In genomic region chr19:6375423-6376254, GRCm38 (mm10) we compare ENCODE assay signal across 9 mouse cellular contexts. TPM values are rescaled to one million over a fixed set of nuclear protein-coding genes. Genes with fewer than 3 reads are reported as not detected.
DNase-seq lines count a peak whose midpoint lies in the region; ATAC-seq lines count a peak whose summit lies in the region.
"Had no signal": no experiment of that assay in that cellular context is flagged by ENCODE, and none has a peak within 500 bp of the region (broad histone marks: within the 10 kb centered on the region; RNA-seq: fewer than 3 reads in every experiment).

No protein-coding gene starts in this region.

- peaks cover 6% of the 10 kb centered on the region; the same call in 1 of the 2 replicates for H3K4me1 ChIP-seq in heart, embryonic 11.5 days (ENCODE audit: control insufficient read depth, insufficient read depth, low read length)
- peaks cover 21% of the 10 kb centered on the region for H3K4me1 ChIP-seq in neural tube, embryonic 13.5 days (replicated peaks)
- H3K4me1 ChIP-seq in neural tube, embryonic 15.5 days: peaks cover 19% of the 10 kb centered on the region
- 0 out of 2 replicates have a peak, but pooled peaks cover 6% of the 10 kb centered on the region for H3K4me1 ChIP-seq in forebrain, embryonic 15.5 days
- no peaks in the 10 kb centered on the region for H3K4me1 ChIP-seq in neural tube, embryonic 14.5 days (ENCODE audit: control insufficient read depth, insufficient read depth, low read length)

- H3K9me3 ChIP-seq in heart, embryonic 11.5 days (replicated peaks; ENCODE audit: control insufficient read depth, low read length): no peaks in the 10 kb centered on the region
- H3K9me3 ChIP-seq in neural tube, embryonic 13.5 days: no peaks in the 10 kb centered on the region
- no peaks in the 10 kb centered on the region for H3K9me3 ChIP-seq in neural tube, embryonic 15.5 days (replicated peaks)
- no peaks in the 10 kb centered on the region for H3K9me3 ChIP-seq in forebrain, embryonic 15.5 days
- no peaks in the 10 kb centered on the region for H3K9me3 ChIP-seq in neural tube, embryonic 14.5 days (ENCODE audit: control insufficient read depth, low read length)

- 0 out of 2 replicates have a peak, but pooled peaks have one; percentile 41 for ATAC-seq in heart, embryonic 11.5 days (replicated peaks; ENCODE audit: insufficient number of reproducible peaks, low FRiP score, low TSS enrichment)
- ATAC-seq in neural tube, embryonic 13.5 days (ENCODE audit: low read depth): 0 out of 2 replicates have a peak, but pooled peaks have one; percentile 10
- no peak; the same call in 1 of the 2 replicates for ATAC-seq in neural tube, embryonic 15.5 days (ENCODE audit: low FRiP score)
- ATAC-seq in forebrain, embryonic 15.5 days (replicated peaks): 0 out of 2 replicates have a peak, but pooled peaks have one; percentile 17
- ATAC-seq in neural tube, embryonic 14.5 days (ENCODE audit: low read depth): 0 out of 2 replicates have a peak, but pooled peaks have one; percentile 29

- 93% methylated on average over 42 of the region's 42 CpGs for WGBS in heart, embryonic 11.5 days (ENCODE audit: insufficient replicate concordance)
- WGBS in neural tube, embryonic 13.5 days: 85% methylated on average over 36 of the region's 42 CpGs
- WGBS in neural tube, embryonic 15.5 days: 85% methylated on average over 42 of the region's 42 CpGs
- 92% methylated on average over 38 of the region's 42 CpGs for WGBS in forebrain, embryonic 15.5 days
- WGBS in neural tube, embryonic 14.5 days: 80% methylated on average over 38 of the region's 42 CpGs

- no peak overlapping the region for H3K27ac ChIP-seq in heart, embryonic 11.5 days (ENCODE audit: low read depth, low read length)
- H3K27ac ChIP-seq in neural tube, embryonic 13.5 days (replicated peaks): no peak overlapping the region
- no peak overlapping the region for H3K27ac ChIP-seq in neural tube, embryonic 15.5 days (replicated peaks)
- no peak overlapping the region for H3K27ac ChIP-seq in forebrain, embryonic 15.5 days (replicated peaks)
- H3K27ac ChIP-seq in neural tube, embryonic 14.5 days (ENCODE audit: low read depth, low read length): no peak overlapping the region
- H3K27ac ChIP-seq: liver, embryonic 14.5 days had no signal

- DNase-seq in heart, adult 9 months (ENCODE audit: low spot score in 2 of 2): no peak
- DNase-seq in lung, postnatal 25 days (ENCODE audit: low spot score): no peak
- no peak for DNase-seq in left cerebral cortex, adult 8-10 months (ENCODE audit: low spot score in 2 of 2)

- H3K4me2 ChIP-seq in heart, embryonic 11.5 days: no peak overlapping the region
- H3K4me2 ChIP-seq in neural tube, embryonic 13.5 days: no peak overlapping the region
- no peak overlapping the region for H3K4me2 ChIP-seq in neural tube, embryonic 15.5 days
- H3K4me2 ChIP-seq in forebrain, embryonic 15.5 days (replicated peaks): no peak overlapping the region
- H3K4me2 ChIP-seq in neural tube, embryonic 14.5 days (ENCODE audit: low read depth, low read length): no peak overlapping the region

- H3K4me3 ChIP-seq in heart, embryonic 11.5 days (ENCODE audit: low read depth, low read length): no peak overlapping the region
- no peak overlapping the region for H3K4me3 ChIP-seq in neural tube, embryonic 13.5 days
- no peak overlapping the region for H3K4me3 ChIP-seq in neural tube, embryonic 15.5 days (replicated peaks)
- H3K4me3 ChIP-seq in forebrain, embryonic 15.5 days: no peak overlapping the region
- H3K4me3 ChIP-seq in neural tube, embryonic 14.5 days (ENCODE audit: low read depth, low read length): no peak overlapping the region

- no peaks in the 10 kb centered on the region for H3K27me3 ChIP-seq in heart, embryonic 11.5 days (ENCODE audit: control insufficient read depth, insufficient read depth, low read length)
- H3K27me3 ChIP-seq in neural tube, embryonic 13.5 days: no peaks in the 10 kb centered on the region
- H3K27me3 ChIP-seq in neural tube, embryonic 15.5 days (replicated peaks): no peaks in the 10 kb centered on the region
- H3K27me3 ChIP-seq in forebrain, embryonic 15.5 days: no peaks in the 10 kb centered on the region
- no peaks in the 10 kb centered on the region for H3K27me3 ChIP-seq in neural tube, embryonic 14.5 days (ENCODE audit: control insufficient read depth, insufficient read depth, low read length)

- H3K9ac ChIP-seq in heart, embryonic 11.5 days (ENCODE audit: low read depth, low read length): no peak overlapping the region
- no peak overlapping the region for H3K9ac ChIP-seq in neural tube, embryonic 13.5 days
- H3K9ac ChIP-seq in neural tube, embryonic 15.5 days (replicated peaks): no peak overlapping the region
- H3K9ac ChIP-seq in forebrain, embryonic 15.5 days (replicated peaks): no peak overlapping the region
- H3K9ac ChIP-seq in neural tube, embryonic 14.5 days (replicated peaks; ENCODE audit: low read depth, low read length): no peak overlapping the region
- H3K9ac ChIP-seq: liver, embryonic 14.5 days had no signal

- H3K36me3 ChIP-seq in heart, embryonic 11.5 days (ENCODE audit: control insufficient read depth, insufficient read depth, low read length): peaks cover 69% of the 10 kb centered on the region
- peaks cover 91% of the 10 kb centered on the region for H3K36me3 ChIP-seq in neural tube, embryonic 13.5 days
- peaks cover 76% of the 10 kb centered on the region for H3K36me3 ChIP-seq in neural tube, embryonic 15.5 days
- H3K36me3 ChIP-seq in forebrain, embryonic 15.5 days: peaks cover 82% of the 10 kb centered on the region
- H3K36me3 ChIP-seq in neural tube, embryonic 14.5 days (ENCODE audit: control insufficient read depth, insufficient read depth, low read length): peaks cover 70% of the 10 kb centered on the region

RNA-seq across cellular contexts. Expression of gene Pygm, which starts 8.6 kb away (rescaled TPM):
- polyA plus RNA-seq in heart, embryonic 11.5 days (2014; fragmentation: Nextera tagmentation; extraction: Ambion mirVana): 149 and 178 TPM in 2 replicates
- polyA plus RNA-seq in neural tube, embryonic 13.5 days (2015; fragmentation: Nextera tagmentation; extraction: Ambion mirVana): 5.7 and 6.3 TPM in 2 replicates
- polyA plus RNA-seq in neural tube, embryonic 15.5 days (2015; fragmentation: Nextera tagmentation; extraction: Ambion mirVana): 7.5 and 12.0 TPM in 2 replicates
- 3.4 and 3.5 TPM in 2 replicates for polyA plus RNA-seq in forebrain, embryonic 15.5 days (2015; fragmentation: Nextera tagmentation; extraction: Ambion mirVana)
- 4.3 and 4.4 TPM in 2 replicates for polyA plus RNA-seq in neural tube, embryonic 14.5 days (2014; fragmentation: Nextera tagmentation; extraction: Ambion mirVana)
- total RNA-seq in left cerebral cortex, adult 8-10 months (2022): 10 to 100 TPM; 25.2 to 37.8 (median 32.7) TPM

RNA-seq across cellular contexts. Expression of gene Sf1, which starts 12.1 kb away (rescaled TPM):
- 106 and 124 TPM in 2 replicates for polyA plus RNA-seq in heart, embryonic 11.5 days (2014; fragmentation: Nextera tagmentation; extraction: Ambion mirVana)
- 107 and 119 TPM in 2 replicates for polyA plus RNA-seq in neural tube, embryonic 13.5 days (2015; fragmentation: Nextera tagmentation; extraction: Ambion mirVana)
- 88.7 and 104 TPM in 2 replicates for polyA plus RNA-seq in neural tube, embryonic 15.5 days (2015; fragmentation: Nextera tagmentation; extraction: Ambion mirVana)
- 119 and 134 TPM in 2 replicates for polyA plus RNA-seq in forebrain, embryonic 15.5 days (2015; fragmentation: Nextera tagmentation; extraction: Ambion mirVana)
- 91.7 and 112 TPM in 2 replicates for polyA plus RNA-seq in neural tube, embryonic 14.5 days (2014; fragmentation: Nextera tagmentation; extraction: Ambion mirVana)
- 100 to 1,000 TPM; 164 to 203 (median 187) TPM for total RNA-seq in left cerebral cortex, adult 8-10 months (2022)

RNA-seq across cellular contexts. Expression of gene Rasgrp2, which starts 23.5 kb away (rescaled TPM):
- 41.5 and 42.7 TPM in 2 replicates for polyA plus RNA-seq in heart, embryonic 11.5 days (2014; fragmentation: Nextera tagmentation; extraction: Ambion mirVana)
- 44.1 and 49.9 TPM in 2 replicates for polyA plus RNA-seq in neural tube, embryonic 13.5 days (2015; fragmentation: Nextera tagmentation; extraction: Ambion mirVana)
- 197 and 217 TPM in 2 replicates for polyA plus RNA-seq in neural tube, embryonic 15.5 days (2015; fragmentation: Nextera tagmentation; extraction: Ambion mirVana)
- polyA plus RNA-seq in forebrain, embryonic 15.5 days (2015; fragmentation: Nextera tagmentation; extraction: Ambion mirVana): 34.6 and 41.3 TPM in 2 replicates
- polyA plus RNA-seq in neural tube, embryonic 14.5 days (2014; fragmentation: Nextera tagmentation; extraction: Ambion mirVana): 81.6 and 130 TPM in 2 replicates
- 100 to 1,000 TPM; 107 to 128 (median 115) TPM for total RNA-seq in left cerebral cortex, adult 8-10 months (2022)

RNA-seq across cellular contexts. Expression of gene Map4k2, which starts 34.7 kb away (rescaled TPM):
- polyA plus RNA-seq in heart, embryonic 11.5 days (2014; fragmentation: Nextera tagmentation; extraction: Ambion mirVana): 9.6 and 10.1 TPM in 2 replicates
- 13.5 and 17.0 TPM in 2 replicates for polyA plus RNA-seq in neural tube, embryonic 13.5 days (2015; fragmentation: Nextera tagmentation; extraction: Ambion mirVana)
- polyA plus RNA-seq in neural tube, embryonic 15.5 days (2015; fragmentation: Nextera tagmentation; extraction: Ambion mirVana): 21.9 and 22.2 TPM in 2 replicates
- 12.7 and 14.1 TPM in 2 replicates for polyA plus RNA-seq in forebrain, embryonic 15.5 days (2015; fragmentation: Nextera tagmentation; extraction: Ambion mirVana)
- 13.3 and 15.8 TPM in 2 replicates for polyA plus RNA-seq in neural tube, embryonic 14.5 days (2014; fragmentation: Nextera tagmentation; extraction: Ambion mirVana)
- 100 to 1,000 TPM in 2 of 4 experiments, 10 to 100 TPM in 2; 91.7 to 111 (median 101) TPM for total RNA-seq in left cerebral cortex, adult 8-10 months (2022)

RNA-seq across cellular contexts. Expression of gene Men1, which starts 40.9 kb away (rescaled TPM):
- 31.8 and 35.1 TPM in 2 replicates for polyA plus RNA-seq in heart, embryonic 11.5 days (2014; fragmentation: Nextera tagmentation; extraction: Ambion mirVana)
- polyA plus RNA-seq in neural tube, embryonic 13.5 days (2015; fragmentation: Nextera tagmentation; extraction: Ambion mirVana): 71.5 and 73.9 TPM in 2 replicates
- 71.4 and 71.6 TPM in 2 replicates for polyA plus RNA-seq in neural tube, embryonic 15.5 days (2015; fragmentation: Nextera tagmentation; extraction: Ambion mirVana)
- 94.6 and 97.7 TPM in 2 replicates for polyA plus RNA-seq in forebrain, embryonic 15.5 days (2015; fragmentation: Nextera tagmentation; extraction: Ambion mirVana)
- 36.8 and 43.9 TPM in 2 replicates for polyA plus RNA-seq in neural tube, embryonic 14.5 days (2014; fragmentation: Nextera tagmentation; extraction: Ambion mirVana)
- total RNA-seq in left cerebral cortex, adult 8-10 months (2022): 10 to 100 TPM; 58.9 to 66.9 (median 62.6) TPM

Comparison
In these comparisons a context has a peak if more than half of its experiments do, and no peak if none do; other contexts are left out.
1. RNA of gene Pygm, which starts 8.6 kb away (polyA plus RNA-seq): 149 to 178 TPM in heart, embryonic 11.5 days; 7.5 to 12.0 TPM in neural tube, embryonic 15.5 days, 5.7 to 6.3 TPM in neural tube, embryonic 13.5 days, 4.3 to 4.4 TPM in neural tube, embryonic 14.5 days and 3.4 to 3.5 TPM in forebrain, embryonic 15.5 days; every median in the first group is over 10 times any median in the second.